Mouse (Mus musculus) intestine, embryonic 15.5 days (tissue): ENCODE measurements around the gene Gm10181. TPM values are rescaled to one million over a fixed set of nuclear protein-coding genes. Genes with fewer than 3 reads are reported as not detected.
A peak's percentile ranks its signal among the peaks of the same experiment; 100 is the strongest.

Source experiments
- ATAC-seq: fragments of 200-750 bp; cut with Nextera tagmentation; 2 replicates; pipeline ENCODE4 v1.8.0; 2017; ENCODE audit warnings: moderate TSS enrichment, moderate library complexity
- H3K27ac ChIP-seq: fragments of 300-500 bp; sonication (generic); 2 replicates; pipeline ENCODE4 v1.5.1; 2015; ENCODE audit warnings: mild to moderate bottlenecking, inconsistent platforms
- H3K27me3 ChIP-seq: fragments of 300-500 bp; sonication (generic); replicated peaks from 2 replicates; pipeline ENCODE4 v1.6.1; 2015; ENCODE audit warnings: inconsistent platforms
- H3K36me3 ChIP-seq: fragments of 300-500 bp; sonication (generic); 2 replicates; pipeline ENCODE4 v1.6.1; 2015; ENCODE audit warnings: inconsistent platforms
- H3K4me1 ChIP-seq: fragments of 300-500 bp; sonication (generic); replicated peaks from 2 replicates; pipeline ENCODE4 v1.6.1; 2015; ENCODE audit warnings: inconsistent platforms
- H3K4me2 ChIP-seq: fragments of 300-500 bp; sonication (generic); replicated peaks from 2 replicates; pipeline ENCODE4 v1.6.1; 2015; ENCODE audit warnings: mild to moderate bottlenecking, inconsistent platforms
- H3K4me3 ChIP-seq: fragments of 300-500 bp; sonication (generic); replicated peaks from 2 replicates; pipeline ENCODE4 v1.5.1; 2015; ENCODE audit warnings: inconsistent platforms
- H3K9ac ChIP-seq: fragments of 300-500 bp; sonication (generic); 2 replicates; pipeline ENCODE4 v1.6.1; 2015; ENCODE audit warnings: inconsistent platforms
- H3K9me3 ChIP-seq: fragments of 300-500 bp; sonication (generic); 2 replicates; pipeline ENCODE4 v1.6.1; 2016; ENCODE audit warnings: inconsistent platforms
- WGBS: fragments of 180-500 bp; shearing (Covaris S2); methylation state at CpG from one replicate; pipeline ENCODE4 v1.1.7; 2015; 5-methylcytosine and 5-hydroxymethylcytosine counted together
- polyA plus RNA-seq: library from polyadenylated mRNA; unstranded; fragments of >200 nt; fragmentation: Nextera tagmentation; extraction: Ambion mirVana; gene quantifications from 2 replicates; pipeline ENCODE4 v1.2.1, GENCODE M21; 2015

The Gm10181 gene
- not detected in 2 replicates for polyA plus RNA-seq

DNA sequence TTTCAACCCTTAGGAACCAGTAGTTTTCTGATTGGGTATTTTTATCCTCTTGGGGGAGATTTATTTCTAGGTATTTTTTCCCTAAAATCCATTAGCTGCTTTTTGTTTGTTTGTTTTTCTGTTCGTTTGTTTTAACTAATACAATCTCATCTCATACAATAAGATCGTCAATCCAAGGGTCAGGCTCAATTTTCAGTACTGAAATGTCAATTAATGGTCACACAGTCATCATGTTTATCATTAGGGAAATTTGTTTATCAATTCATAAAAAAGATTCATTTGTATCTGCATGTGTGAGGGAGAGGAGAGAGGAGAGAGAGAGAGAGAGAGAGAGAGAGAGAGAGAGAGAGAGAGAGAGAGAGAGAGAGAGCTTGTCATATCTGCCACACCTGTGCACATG, at the start of gene Gm10181:
Gm10181 (plus strand) TSS at position 301 of the 400 bp plus-strand sequence.
- Histone ChIP-seq H3K4me2 (no peak within 1 kb of the TSS), H3K27ac (no peak within 1 kb of the TSS)
- 73% methylated on average over 2 of the region's 2 CpGs for WGBS

DNA sequence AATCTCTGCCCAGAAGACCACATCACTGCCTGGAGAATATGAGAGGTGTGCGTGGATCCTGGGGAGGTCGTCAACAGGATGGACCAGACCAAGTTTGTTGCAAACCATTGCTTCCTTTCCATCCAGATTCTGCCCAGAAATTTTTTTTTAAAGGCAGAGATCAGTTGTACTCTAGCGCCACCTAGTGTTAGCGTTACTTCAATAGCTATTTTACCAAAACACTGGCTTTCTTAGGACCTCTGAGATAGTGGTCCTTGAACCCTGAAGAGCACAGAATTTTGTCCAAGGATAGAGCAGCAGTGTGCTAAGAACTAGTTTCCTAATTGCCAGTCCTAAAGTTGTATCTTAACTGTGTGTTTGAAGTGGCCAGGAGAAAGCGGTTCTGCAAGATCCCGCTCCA, 47.6 kb upstream of the Gm10181 start:
- Histone ChIP-seq H3K27ac (no peak overlapping the region), H3K4me2 (no peak overlapping the region)
- peak; percentile 58; the same call in 1 of the 2 replicates for ATAC-seq

More for the DNA sequence above, at the start of gene Gm10181:
- Histone ChIP-seq H3K27me3 (no peaks in the 10 kb centered on the region), H3K4me3 (no peak within 1 kb of the TSS), H3K4me1 (no peaks in the 10 kb centered on the region), H3K36me3 (no peaks in the 10 kb centered on the region), H3K9me3 (no peaks in the 10 kb centered on the region), H3K9ac (no peak within 1 kb of the TSS)
- no peak for ATAC-seq

GRCm38 (mm10) chr9:25042162-25043111, 46.8 kb upstream of the Gm10181 start:
- Histone ChIP-seq H3K36me3 (no peaks in the 10 kb centered on the region), H3K9me3 (no peaks in the 10 kb centered on the region), H3K4me3 (no peak overlapping the region), H3K4me2 (no peak overlapping the region), H3K27me3 (no peaks in the 10 kb centered on the region), H3K27ac (no peak overlapping the region), H3K4me1 (no peaks in the 10 kb centered on the region), H3K9ac (no peak overlapping the region)
- WGBS, result 58% methylated on average over 15 of the region's 15 CpGs
- ATAC-seq, result peak; percentile 51; the same call in 1 of the 2 replicates

More for the DNA sequence above, 47.6 kb upstream of the Gm10181 start:
- Histone ChIP-seq H3K9me3 (no peaks in the 10 kb centered on the region), H3K4me3 (no peak overlapping the region), H3K9ac (no peak overlapping the region), H3K4me1 (no peaks in the 10 kb centered on the region), H3K27me3 (no peaks in the 10 kb centered on the region), H3K36me3 (no peaks in the 10 kb centered on the region)
- 25% methylated on average over 6 of the region's 6 CpGs for WGBS

DNA sequence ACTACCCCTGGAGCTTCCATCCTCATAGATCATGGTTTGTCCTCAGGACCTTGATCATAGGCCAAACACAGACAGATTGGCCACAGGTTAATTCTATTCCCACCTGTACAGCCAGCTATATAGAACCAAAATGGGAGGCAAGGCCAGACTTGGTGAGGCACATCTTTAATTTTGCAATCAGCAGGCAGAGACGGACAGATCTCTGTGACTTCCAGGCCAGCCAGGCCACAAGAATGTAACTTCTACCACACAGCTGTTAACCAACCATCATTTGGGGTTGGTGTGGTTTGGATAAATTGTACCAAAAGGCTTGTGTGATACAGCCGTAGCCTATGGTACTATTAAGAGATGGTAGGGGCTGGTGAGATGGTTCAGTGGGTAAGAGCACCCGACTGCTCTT, 44.9 kb upstream of the Gm10181 start:
- H3K4me3 ChIP-seq, result no peak overlapping the region
- no peak overlapping the region for H3K4me2 ChIP-seq
- no peaks in the 10 kb centered on the region for H3K27me3 ChIP-seq
- H3K4me1 ChIP-seq, result peaks cover 5% of the 10 kb centered on the region; the same call in 1 of the 2 replicates
- WGBS, result 86% methylated on average over 3 of the region's 3 CpGs
- ATAC-seq, result no peak
- H3K27ac ChIP-seq, result no peak overlapping the region
- H3K36me3 ChIP-seq, result no peaks in the 10 kb centered on the region
- no peaks in the 10 kb centered on the region for H3K9me3 ChIP-seq
- H3K9ac ChIP-seq, result no peak overlapping the region

DNA sequence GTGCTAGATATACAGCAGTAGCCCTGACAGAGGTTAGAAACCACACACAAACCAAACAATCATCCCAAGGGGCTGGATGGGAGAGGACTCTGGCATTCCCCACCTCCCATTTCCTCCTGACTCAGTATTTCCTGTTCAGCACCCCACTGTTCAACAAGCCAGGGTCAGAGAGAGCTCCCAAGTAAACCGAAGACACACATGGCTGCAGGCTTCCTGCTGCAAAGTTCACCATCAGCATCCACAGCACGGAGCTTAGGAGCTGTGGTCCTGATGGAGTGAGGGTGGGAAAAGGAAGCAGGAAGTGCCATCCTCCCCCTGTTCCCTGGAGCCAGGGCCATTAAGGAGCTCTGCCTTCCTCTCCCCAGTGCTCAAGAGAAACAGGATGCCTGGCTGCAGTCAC, 40.9 kb upstream of the Gm10181 start:
- H3K27me3 ChIP-seq, result no peaks in the 10 kb centered on the region
- peak overlapping the region; percentile 36; the same call in 1 of the 2 replicates for H3K4me2 ChIP-seq
- ATAC-seq, result no peak
- no peak overlapping the region for H3K27ac ChIP-seq
- H3K4me1 ChIP-seq, result peaks cover 5% of the 10 kb centered on the region; the same call in 1 of the 2 replicates
- no peak overlapping the region for H3K9ac ChIP-seq
- no peak overlapping the region for H3K4me3 ChIP-seq
- H3K9me3 ChIP-seq, result no peaks in the 10 kb centered on the region
- 11% methylated on average over 2 of the region's 2 CpGs for WGBS
- H3K36me3 ChIP-seq, result no peaks in the 10 kb centered on the region

DNA sequence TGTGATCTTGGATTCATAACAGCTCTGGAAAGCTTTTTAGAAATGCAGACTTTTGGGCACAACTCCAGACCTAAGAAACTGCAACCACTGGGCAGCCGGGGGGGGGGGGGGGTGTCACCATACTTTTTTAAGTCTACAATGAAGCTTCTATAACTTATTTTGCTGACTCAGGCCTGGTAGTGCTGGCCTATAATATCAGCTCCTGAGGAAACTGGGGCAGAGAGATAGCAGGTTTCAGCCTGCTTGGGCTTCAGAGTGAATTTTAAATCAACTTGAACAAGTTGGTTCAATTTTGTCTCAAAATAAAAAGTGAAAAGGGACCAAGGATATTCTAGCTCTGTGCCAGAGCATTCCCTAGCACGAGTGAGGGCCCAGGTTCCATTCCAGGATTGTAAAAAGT, 40.3 kb upstream of the Gm10181 start:
- no peaks in the 10 kb centered on the region for H3K27me3 ChIP-seq
- no peak overlapping the region for H3K9ac ChIP-seq
- H3K9me3 ChIP-seq, result no peaks in the 10 kb centered on the region
- peaks cover 5% of the 10 kb centered on the region; the same call in 1 of the 2 replicates for H3K4me1 ChIP-seq
- WGBS, result 81% methylated on average over 2 of the region's 2 CpGs
- ATAC-seq, result no peak
- H3K36me3 ChIP-seq, result no peaks in the 10 kb centered on the region
- H3K4me3 ChIP-seq, result no peak overlapping the region
- no peak overlapping the region for H3K27ac ChIP-seq
- H3K4me2 ChIP-seq, result no peak overlapping the region

GRCm38 (mm10) chr9:25051901-25052300, 37.3 kb upstream of the Gm10181 start:
- 50% methylated on average over 4 of the region's 4 CpGs for whole genome bisulfite sequencing
- Histone ChIP-seq H3K27ac (no peak overlapping the region), H3K4me1 (peaks cover 5% of the 10 kb centered on the region; the same call in 1 of the 2 replicates), H3K4me2 (no peak overlapping the region), H3K9ac (no peak overlapping the region), H3K4me3 (no peak overlapping the region), H3K9me3 (no peaks in the 10 kb centered on the region), H3K36me3 (no peaks in the 10 kb centered on the region), H3K27me3 (no peaks in the 10 kb centered on the region)
- no peak for ATAC-seq

DNA sequence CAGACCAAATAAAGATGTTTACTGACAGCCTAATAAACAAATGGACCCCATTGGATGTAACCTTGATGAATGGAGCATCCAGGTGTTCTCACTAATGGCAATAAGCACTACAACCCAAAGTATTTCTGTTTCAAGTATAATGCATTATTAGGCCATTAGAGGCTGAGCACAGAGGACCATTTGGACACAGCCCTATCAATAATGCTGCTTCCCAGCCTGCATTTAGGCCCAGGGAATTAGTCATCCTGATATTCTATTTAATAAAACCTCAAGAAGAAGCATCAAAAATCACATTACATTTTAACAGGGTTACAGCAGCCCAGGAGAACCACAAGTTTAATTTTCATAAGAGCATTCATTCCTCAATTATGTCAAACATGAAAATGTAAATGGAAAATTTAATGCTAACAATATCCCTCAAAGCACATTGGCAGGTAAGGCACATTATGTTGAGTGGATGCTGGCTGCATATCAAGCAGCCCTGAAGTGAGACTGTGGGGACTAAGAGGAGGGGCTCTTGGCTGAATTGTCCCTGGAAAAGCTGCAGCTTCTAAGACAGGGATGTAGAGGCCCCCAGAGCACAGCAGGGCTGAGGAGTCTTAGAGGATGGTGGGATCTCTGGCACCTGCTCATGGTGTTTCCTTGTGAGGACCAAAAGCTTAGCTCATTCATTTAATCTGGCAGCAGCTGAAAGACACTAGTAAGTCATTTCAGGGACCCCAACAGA, 33.4 kb upstream of the Gm10181 start:
- ATAC-seq, result no peak
- Histone ChIP-seq H3K27me3 (no peaks in the 10 kb centered on the region), H3K4me3 (no peak overlapping the region), H3K9me3 (no peaks in the 10 kb centered on the region), H3K4me2 (no peak overlapping the region), H3K36me3 (no peaks in the 10 kb centered on the region), H3K27ac (no peak overlapping the region), H3K9ac (no peak overlapping the region), H3K4me1 (no peaks in the 10 kb centered on the region)

- Histone ChIP-seq H3K27ac (no peak overlapping the region), H3K9ac (no peak overlapping the region), H3K27me3 (no peaks in the 10 kb centered on the region), H3K36me3 (no peaks in the 10 kb centered on the region), H3K4me1 (no peaks in the 10 kb centered on the region), H3K4me2 (no peak overlapping the region), H3K9me3 (no peaks in the 10 kb centered on the region), H3K4me3 (no peak overlapping the region)
- ATAC-seq, result no peak
- WGBS, result 61% methylated on average over 2 of the region's 3 CpGs
Measured at GRCm38 (mm10) chr9:25058726-25059125, 30.5 kb upstream of the Gm10181 start.

DNA sequence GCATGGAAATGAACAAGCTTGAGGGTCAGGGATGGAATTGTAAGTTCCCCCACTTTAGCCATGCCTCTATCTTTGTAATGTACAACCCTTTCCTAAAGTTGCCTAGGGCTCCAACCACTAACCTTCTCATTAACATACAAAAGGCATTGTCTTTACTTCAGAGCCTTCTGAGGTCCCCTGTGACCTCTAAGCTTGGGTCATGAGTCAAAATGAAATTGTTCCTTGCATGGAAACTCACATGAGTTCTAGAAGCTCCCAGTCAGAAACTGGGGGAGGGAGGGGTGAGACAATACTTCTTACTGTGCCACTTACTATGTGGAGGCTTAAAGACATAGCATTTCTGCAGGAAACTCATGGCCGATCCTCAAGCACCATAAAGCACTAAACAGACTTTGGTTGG, 16.6 kb upstream of the Gm10181 start:
- 69% methylated on average over 1 of the region's 1 CpGs for WGBS
- Histone ChIP-seq H3K4me2 (no peak overlapping the region), H3K36me3 (no peaks in the 10 kb centered on the region), H3K4me1 (no peaks in the 10 kb centered on the region), H3K4me3 (no peak overlapping the region), H3K27me3 (no peaks in the 10 kb centered on the region), H3K27ac (no peak overlapping the region), H3K9me3 (no peaks in the 10 kb centered on the region), H3K9ac (no peak overlapping the region)
- ATAC-seq, result no peak

DNA sequence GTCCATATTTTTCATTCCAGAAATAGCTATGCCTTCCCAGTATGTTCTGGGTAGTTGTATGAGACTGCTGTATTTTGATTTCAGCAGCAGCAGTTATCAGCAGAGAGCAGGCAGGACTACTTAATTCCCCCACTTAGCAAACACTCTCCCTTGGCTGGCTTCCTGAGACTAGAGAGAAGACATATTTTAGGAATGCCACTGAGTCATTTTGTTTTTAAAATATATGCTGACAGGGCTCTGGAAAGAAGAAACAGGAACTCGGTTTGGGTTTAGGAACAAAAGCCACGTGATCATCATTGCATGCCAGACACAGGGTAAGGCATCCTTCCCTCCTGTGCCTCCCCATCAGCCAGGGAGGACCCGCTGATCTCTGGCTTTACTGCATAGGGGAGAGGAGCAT, 13.2 kb upstream of the Gm10181 start:
- H3K4me2 ChIP-seq, result no peak overlapping the region
- H3K27ac ChIP-seq, result no peak overlapping the region
- no peak overlapping the region for H3K4me3 ChIP-seq
- WGBS, result 36% methylated on average over 3 of the region's 3 CpGs
- no peaks in the 10 kb centered on the region for H3K4me1 ChIP-seq
- ATAC-seq, result peak; percentile 71
- no peaks in the 10 kb centered on the region for H3K36me3 ChIP-seq
- no peak overlapping the region for H3K9ac ChIP-seq
- no peaks in the 10 kb centered on the region for H3K27me3 ChIP-seq
- H3K9me3 ChIP-seq, result no peaks in the 10 kb centered on the region

- H3K4me2 ChIP-seq, result no peak overlapping the region
- no peak overlapping the region for H3K27ac ChIP-seq
- no peak overlapping the region for H3K4me3 ChIP-seq
- H3K36me3 ChIP-seq, result no peaks in the 10 kb centered on the region
- no peaks in the 10 kb centered on the region for H3K27me3 ChIP-seq
- 62% methylated on average over 1 of the region's 1 CpGs for WGBS
- no peaks in the 10 kb centered on the region for H3K4me1 ChIP-seq
- no peaks in the 10 kb centered on the region for H3K9me3 ChIP-seq
- H3K9ac ChIP-seq, result no peak overlapping the region
- ATAC-seq, result no peak
Measured at GRCm38 (mm10) chr9:25076505-25076904, 12.7 kb upstream of the Gm10181 start.
